Mouse (Mus musculus) adrenal gland, postnatal 14 days (tissue): ENCODE data around the gene Mga. TPM values are rescaled to one million over a fixed set of nuclear protein-coding genes. Genes with fewer than 3 reads are reported as not detected.

Source experiments
- microRNA-seq, 2 experiments: library from miRNA; unstranded; fragments of <30 nt; microRNA quantifications; one replicate each; pipeline ENCODE4 v1.2.0; 2021
- total RNA-seq: library from RNA; stranded (reverse); gene quantifications from 2 replicates; pipeline ENCODE4 v1.2.3, GENCODE M21; 2021

Mga gene
- total RNA-seq, 1 experiment from 2014 or later: 46.9 TPM

Small RNAs within 50 kb of the gene (microRNA-seq; reads per million reads assigned to microRNA genes)
- 0 to 0.38 reads per million in 2 experiments for gene Mir7665

Other genes with a start within 250 kb of the Mga start
- 54.9 and 57.5 TPM in 2 replicates for gene Ndufaf1, start 234.4 kb upstream of the Mga start, total RNA-seq
- gene Rtf1, start 222.2 kb upstream of the Mga start, total RNA-seq: 27.1 and 30.2 TPM in 2 replicates
- 10.2 and 11.2 TPM in 2 replicates for gene Itpka, start 154.9 kb upstream of the Mga start, total RNA-seq
- gene Ltk, start 136.8 kb upstream of the Mga start, total RNA-seq: 0.86 and 1.1 TPM in 2 replicates
- 14.8 and 18.9 TPM in 2 replicates for gene Rpap1, start 109.7 kb upstream of the Mga start, total RNA-seq
- gene Tyro3, start 99.5 kb upstream of the Mga start, total RNA-seq: 6.0 and 7.7 TPM in 2 replicates
- gene Mapkbp1, start 75.5 kb downstream of the Mga start, total RNA-seq: 13.9 and 17.7 TPM in 2 replicates
- 8.3 and 12.1 TPM in 2 replicates for gene Jmjd7, start 130.3 kb downstream of the Mga start, total RNA-seq
- 0.85 and 1.2 TPM in 2 replicates for gene Gm28042, start 130.3 kb downstream of the Mga start, total RNA-seq
- 2.9 and 4.8 TPM in 2 replicates for gene Pla2g4b, start 136.2 kb downstream of the Mga start, total RNA-seq